Mouse (Mus musculus): ENCODE results near the gene Slc38a1. TPM values are rescaled to one million over a fixed set of nuclear protein-coding genes. Genes with fewer than 3 reads are reported as not detected.

Gene Slc38a1
- total RNA-seq, 1 experiment from 2014 or later: 139 TPM

- peak; percentile 88 for ATAC-seq (ENCODE audit: extremely low read depth, insufficient number of reproducible peaks, low FRiP score, poor library complexity, severe bottlenecking)
Observed at GRCm38 (mm10) chr15:96665889-96666288, 23.2 kb upstream of the Slc38a1 start.

- ATAC-seq (ENCODE audit: extremely low read depth, insufficient number of reproducible peaks, low FRiP score, poor library complexity, severe bottlenecking): no peak
Observed at GRCm38 (mm10) chr15:96660590-96661141, 18.0 kb upstream of the Slc38a1 start.

- no peak for ATAC-seq (ENCODE audit: extremely low read depth, insufficient number of reproducible peaks, low FRiP score, poor library complexity, severe bottlenecking)
Observed at GRCm38 (mm10) chr15:96658275-96658602, 15.5 kb upstream of the Slc38a1 start.

GRCm38 (mm10) chr15:96657576-96658274 is 15.0 kb upstream of the Slc38a1 start:
- no peak for ATAC-seq (ENCODE audit: extremely low read depth, insufficient number of reproducible peaks, low FRiP score, poor library complexity, severe bottlenecking)

- ATAC-seq (ENCODE audit: extremely low read depth, insufficient number of reproducible peaks, low FRiP score, poor library complexity, severe bottlenecking): peak; percentile 66
Observed at GRCm38 (mm10) chr15:96655514-96655913, 12.8 kb upstream of the Slc38a1 start.

- ATAC-seq (ENCODE audit: extremely low read depth, insufficient number of reproducible peaks, low FRiP score, poor library complexity, severe bottlenecking): peak; percentile 92
Observed at GRCm38 (mm10) chr15:96654714-96655113, 12.0 kb upstream of the Slc38a1 start.

- ATAC-seq (ENCODE audit: extremely low read depth, insufficient number of reproducible peaks, low FRiP score, poor library complexity, severe bottlenecking): no peak
Observed at GRCm38 (mm10) chr15:96653011-96653410, 10.3 kb upstream of the Slc38a1 start.

- no peak for ATAC-seq (ENCODE audit: extremely low read depth, insufficient number of reproducible peaks, low FRiP score, poor library complexity, severe bottlenecking)
Observed at GRCm38 (mm10) chr15:96652531-96652930, 9.8 kb upstream of the Slc38a1 start.

- ATAC-seq (ENCODE audit: extremely low read depth, insufficient number of reproducible peaks, low FRiP score, poor library complexity, severe bottlenecking): no peak
Observed at GRCm38 (mm10) chr15:96647376-96647775, 4.7 kb upstream of the Slc38a1 start.

GRCm38 (mm10) chr15:96641821-96642435 is 785 bp downstream of the Slc38a1 start:
- no peak for ATAC-seq (ENCODE audit: extremely low read depth, insufficient number of reproducible peaks, low FRiP score, poor library complexity, severe bottlenecking)

GRCm38 (mm10) chr15:96641111-96641820 is 1.4 kb downstream of the Slc38a1 start:
- peak; percentile 16; the same call in 1 of the 2 replicates for ATAC-seq (ENCODE audit: extremely low read depth, insufficient number of reproducible peaks, low FRiP score, poor library complexity, severe bottlenecking)

- peak; percentile 28; the same call in 1 of the 2 replicates for ATAC-seq (ENCODE audit: extremely low read depth, insufficient number of reproducible peaks, low FRiP score, poor library complexity, severe bottlenecking)
Observed at GRCm38 (mm10) chr15:96640291-96640985, 2.3 kb downstream of the Slc38a1 start.

GRCm38 (mm10) chr15:96639630-96640029 is 3.1 kb downstream of the Slc38a1 start:
- no peak for ATAC-seq (ENCODE audit: extremely low read depth, insufficient number of reproducible peaks, low FRiP score, poor library complexity, severe bottlenecking)

GRCm38 (mm10) chr15:96638656-96639055 is 4.1 kb downstream of the Slc38a1 start:
- no peak for ATAC-seq (ENCODE audit: extremely low read depth, insufficient number of reproducible peaks, low FRiP score, poor library complexity, severe bottlenecking)

- peak; percentile 61 for ATAC-seq (ENCODE audit: extremely low read depth, insufficient number of reproducible peaks, low FRiP score, poor library complexity, severe bottlenecking)
Observed at GRCm38 (mm10) chr15:96638173-96638572, 4.5 kb downstream of the Slc38a1 start.

GRCm38 (mm10) chr15:96634670-96635405 is 7.9 kb downstream of the Slc38a1 start:
- ATAC-seq (ENCODE audit: extremely low read depth, insufficient number of reproducible peaks, low FRiP score, poor library complexity, severe bottlenecking): no peak

GRCm38 (mm10) chr15:96632201-96632600 is 10.5 kb downstream of the Slc38a1 start:
- no peak for ATAC-seq (ENCODE audit: extremely low read depth, insufficient number of reproducible peaks, low FRiP score, poor library complexity, severe bottlenecking)

- peak; percentile 63; the same call in 1 of the 2 replicates for ATAC-seq (ENCODE audit: extremely low read depth, insufficient number of reproducible peaks, low FRiP score, poor library complexity, severe bottlenecking)
Observed at GRCm38 (mm10) chr15:96631107-96631718, 11.5 kb downstream of the Slc38a1 start.
